15 mouse cellular contexts compared by ENCODE assay signal in the genomic region with DNA sequence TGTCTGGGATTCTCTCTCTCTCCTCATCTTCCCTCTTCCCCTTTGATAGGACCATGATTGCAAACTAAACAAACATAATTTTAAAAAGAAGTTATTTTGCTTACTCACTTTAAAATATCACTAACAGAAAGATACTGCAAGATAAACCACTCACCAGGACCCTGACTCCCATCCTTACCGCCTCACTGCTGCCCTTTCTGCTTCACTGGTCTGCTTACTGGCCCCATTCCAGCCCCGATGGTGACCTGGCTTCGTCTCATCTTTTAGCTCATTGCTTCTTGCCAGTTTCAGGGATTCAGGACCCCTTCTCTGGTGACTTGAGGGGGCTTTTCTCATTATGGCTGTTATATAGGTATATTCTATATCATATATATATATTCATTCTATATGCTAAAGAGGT. TPM values are rescaled to one million over a fixed set of nuclear protein-coding genes. Genes with fewer than 3 reads are reported as not detected.
DNase-seq lines count a peak whose midpoint lies in the region; ATAC-seq lines count a peak whose summit lies in the region.
"Had no signal": no experiment of that assay in that cellular context is flagged by ENCODE, and none has a peak within 500 bp of the region (broad histone marks: within the 10 kb centered on the region; RNA-seq: fewer than 3 reads in every experiment).

No protein-coding gene starts in this region.

- peak; percentile 81 for DNase-seq in left cerebral cortex, postnatal 4 days
- no peak for DNase-seq in left cerebral cortex, postnatal 14 days (ENCODE audit: low spot score in 2 of 2)
- no peak for DNase-seq in gastrocnemius, postnatal 36 days
- no peak for DNase-seq in retina, postnatal 1 day
- DNase-seq: B cell, adult 2 months; cerebellum, adult 11 months; heart, postnatal 14 days had no signal

- H3K4me1 ChIP-seq in forebrain, embryonic 15.5 days: peaks cover 23% of the 10 kb centered on the region
- H3K4me1 ChIP-seq in forebrain, embryonic 16.5 days (replicated peaks; ENCODE audit: control insufficient read depth, insufficient read depth, low read length): peaks cover 16% of the 10 kb centered on the region
- H3K4me1 ChIP-seq in kidney, embryonic 14.5 days (ENCODE audit: control insufficient read depth, insufficient read depth, low read length): no peaks in the 10 kb centered on the region
- H3K4me1 ChIP-seq in neural tube, embryonic 14.5 days (ENCODE audit: control insufficient read depth, insufficient read depth, low read length): peaks cover 13% of the 10 kb centered on the region; the same call in 1 of the 2 replicates
- H3K4me1 ChIP-seq: intestine, embryonic 15.5 days; lung, embryonic 15.5 days had no signal

- H3K36me3 ChIP-seq in forebrain, embryonic 15.5 days: no peaks in the 10 kb centered on the region
- no peaks in the 10 kb centered on the region for H3K36me3 ChIP-seq in forebrain, embryonic 16.5 days (ENCODE audit: control insufficient read depth, insufficient read depth)
- no peaks in the 10 kb centered on the region for H3K36me3 ChIP-seq in kidney, embryonic 14.5 days (ENCODE audit: control insufficient read depth, insufficient read depth, low read length)
- no peaks in the 10 kb centered on the region for H3K36me3 ChIP-seq in neural tube, embryonic 14.5 days (ENCODE audit: control insufficient read depth, insufficient read depth, low read length)
- H3K36me3 ChIP-seq: intestine, embryonic 15.5 days; lung, embryonic 15.5 days had no signal

- H3K27ac ChIP-seq in forebrain, embryonic 15.5 days (replicated peaks): peak overlapping the region; percentile 77
- no peak overlapping the region for H3K27ac ChIP-seq in forebrain, embryonic 16.5 days (ENCODE audit: low read length)
- H3K27ac ChIP-seq in kidney, embryonic 14.5 days (ENCODE audit: low read depth, low read length): no peak overlapping the region
- H3K27ac ChIP-seq in neural tube, embryonic 14.5 days (ENCODE audit: low read depth, low read length): peak overlapping the region; percentile 58; the same call in 1 of the 2 replicates
- H3K27ac ChIP-seq: intestine, embryonic 15.5 days; lung, embryonic 15.5 days had no signal

- intact Hi-C loops in left cerebral cortex, postnatal 4 days (cut with DNase I): no loop called here
- intact Hi-C loops in left cerebral cortex, postnatal 14 days (cut with DNase I): no loop called here
- intact Hi-C loops in gastrocnemius, postnatal 36 days (cut with DNase I): no loop called here

- no peaks in the 10 kb centered on the region for H3K27me3 ChIP-seq in forebrain, embryonic 15.5 days
- no peaks in the 10 kb centered on the region for H3K27me3 ChIP-seq in forebrain, embryonic 16.5 days (replicated peaks; ENCODE audit: control insufficient read depth, insufficient read depth, low read length)
- H3K27me3 ChIP-seq in kidney, embryonic 14.5 days (ENCODE audit: control insufficient read depth, insufficient read depth, low read length): no peaks in the 10 kb centered on the region
- no peaks in the 10 kb centered on the region for H3K27me3 ChIP-seq in neural tube, embryonic 14.5 days (ENCODE audit: control insufficient read depth, insufficient read depth, low read length)
- H3K27me3 ChIP-seq: intestine, embryonic 15.5 days; lung, embryonic 15.5 days; Patski had no signal

- H3K9me3 ChIP-seq in forebrain, embryonic 15.5 days: no peaks in the 10 kb centered on the region
- no peaks in the 10 kb centered on the region for H3K9me3 ChIP-seq in forebrain, embryonic 16.5 days (ENCODE audit: control insufficient read depth, low read length)
- no peaks in the 10 kb centered on the region for H3K9me3 ChIP-seq in kidney, embryonic 14.5 days (ENCODE audit: control insufficient read depth, low read length)
- no peaks in the 10 kb centered on the region for H3K9me3 ChIP-seq in neural tube, embryonic 14.5 days (ENCODE audit: control insufficient read depth, low read length)
- H3K9me3 ChIP-seq: intestine, embryonic 15.5 days; lung, embryonic 15.5 days had no signal

- ATAC-seq in forebrain, embryonic 15.5 days (replicated peaks): no peak
- no peak for ATAC-seq in forebrain, embryonic 16.5 days
- ATAC-seq in kidney, embryonic 14.5 days (ENCODE audit: low FRiP score, low TSS enrichment): peak; percentile 24; the same call in 1 of the 2 replicates
- no peak for ATAC-seq in neural tube, embryonic 14.5 days (ENCODE audit: low read depth)
- ATAC-seq: intestine, embryonic 15.5 days; Patski had no signal

- no peak overlapping the region for H3K4me2 ChIP-seq in forebrain, embryonic 15.5 days (replicated peaks)
- H3K4me2 ChIP-seq in forebrain, embryonic 16.5 days (ENCODE audit: low read length): no peak overlapping the region
- H3K4me2 ChIP-seq in kidney, embryonic 14.5 days (replicated peaks; ENCODE audit: low read depth, low read length): no peak overlapping the region
- H3K4me2 ChIP-seq in neural tube, embryonic 14.5 days (ENCODE audit: low read depth, low read length): no peak overlapping the region
- H3K4me2 ChIP-seq: intestine, embryonic 15.5 days; liver, embryonic 11.5 days; lung, embryonic 15.5 days had no signal

- WGBS in forebrain, embryonic 15.5 days: 88% methylated on average over 3 of the region's 3 CpGs
- 77% methylated on average over 3 of the region's 3 CpGs for WGBS in forebrain, embryonic 16.5 days
- WGBS in kidney, embryonic 14.5 days: 31% methylated on average over 3 of the region's 3 CpGs
- WGBS in neural tube, embryonic 14.5 days: 71% methylated on average over 3 of the region's 3 CpGs

- no peak overlapping the region for H3K4me3 ChIP-seq in forebrain, embryonic 15.5 days
- no peak overlapping the region for H3K4me3 ChIP-seq in forebrain, embryonic 16.5 days (replicated peaks; ENCODE audit: low read length)
- H3K4me3 ChIP-seq in kidney, embryonic 14.5 days (ENCODE audit: low read length): no peak overlapping the region
- no peak overlapping the region for H3K4me3 ChIP-seq in neural tube, embryonic 14.5 days (ENCODE audit: low read depth, low read length)
- H3K4me3 ChIP-seq: intestine, embryonic 15.5 days; lung, embryonic 15.5 days had no signal

- no peak overlapping the region for H3K9ac ChIP-seq in forebrain, embryonic 15.5 days (replicated peaks)
- no peak overlapping the region for H3K9ac ChIP-seq in forebrain, embryonic 16.5 days (replicated peaks; ENCODE audit: low read depth, low read length)
- no peak overlapping the region for H3K9ac ChIP-seq in kidney, embryonic 14.5 days (ENCODE audit: low read depth, low read length)
- no peak overlapping the region for H3K9ac ChIP-seq in neural tube, embryonic 14.5 days (replicated peaks; ENCODE audit: low read depth, low read length)
- H3K9ac ChIP-seq: intestine, embryonic 15.5 days; lung, embryonic 15.5 days had no signal

RNA-seq across cellular contexts. Expression of gene Tmem144, which starts 13.5 kb away (rescaled TPM):
- polyA plus RNA-seq in forebrain, embryonic 15.5 days (2015; fragmentation: Nextera tagmentation; extraction: Ambion mirVana): 1.6 and 1.8 TPM in 2 replicates
- 1.9 and 2.0 TPM in 2 replicates for polyA plus RNA-seq in forebrain, embryonic 16.5 days (2015; fragmentation: Nextera tagmentation; extraction: Ambion mirVana)
- total RNA-seq in left cerebral cortex, postnatal 4 days (2021): 1 to 10 TPM; 2.8 to 3.6 TPM
- 10 to 100 TPM in 1 of 2 experiments, 1 to 10 TPM in 1; 8.9 to 11.8 TPM for total RNA-seq in left cerebral cortex, postnatal 14 days (2021)
- polyA plus RNA-seq in kidney, embryonic 14.5 days (2014; fragmentation: Nextera tagmentation; extraction: Ambion mirVana): 4.7 and 5.4 TPM in 2 replicates
- 1.2 and 1.4 TPM in 2 replicates for polyA plus RNA-seq in neural tube, embryonic 14.5 days (2014; fragmentation: Nextera tagmentation; extraction: Ambion mirVana)
- total RNA-seq in gastrocnemius, postnatal 36 days (2021): 1 to 10 TPM; 1.3 TPM

RNA-seq across cellular contexts. Expression of gene Fam198b, which starts 18.2 kb away (rescaled TPM):
- polyA plus RNA-seq in forebrain, embryonic 15.5 days (2015; fragmentation: Nextera tagmentation; extraction: Ambion mirVana): 0.88 and 2.4 TPM in 2 replicates
- polyA plus RNA-seq in forebrain, embryonic 16.5 days (2015; fragmentation: Nextera tagmentation; extraction: Ambion mirVana): 1.4 and 2.1 TPM in 2 replicates
- 1 to 10 TPM; 3.4 to 4.1 TPM for total RNA-seq in left cerebral cortex, postnatal 4 days (2021)
- total RNA-seq in left cerebral cortex, postnatal 14 days (2021): 10 to 100 TPM; 13.8 to 16.4 TPM
- polyA plus RNA-seq in kidney, embryonic 14.5 days (2014; fragmentation: Nextera tagmentation; extraction: Ambion mirVana): 8.3 and 10.7 TPM in 2 replicates
- polyA plus RNA-seq in neural tube, embryonic 14.5 days (2014; fragmentation: Nextera tagmentation; extraction: Ambion mirVana): 2.0 and 4.9 TPM in 2 replicates
- 1 to 10 TPM; 7.6 to 8.4 TPM for total RNA-seq in gastrocnemius, postnatal 36 days (2021)

Comparison
In these comparisons a context has a peak if more than half of its experiments do, and no peak if none do; other contexts are left out.
1. H3K27ac ChIP-seq: peak in forebrain, embryonic 15.5 days (single experiment) and neural tube, embryonic 14.5 days (single experiment); none in forebrain, embryonic 16.5 days (single experiment) and kidney, embryonic 14.5 days (single experiment).